Mouse (Mus musculus): ENCODE results near the gene Mms22l. TPM values are rescaled to one million over a fixed set of nuclear protein-coding genes. Genes with fewer than 3 reads are reported as not detected.
"Not testable (repeated sequence)": the region's sequence is repeated elsewhere in the genome, so short reads cannot be mapped to it uniquely, and the experiment has no call there.

The Mms22l gene
- 22.7 and 23.4 TPM in 2 replicates for polyA plus RNA-seq (2014; fragmentation: Nextera tagmentation; extraction: Ambion mirVana)

- Histone ChIP-seq H3K9ac (ENCODE audit: low read depth, low read length) (peak within 1 kb of the TSS; percentile 96), H3K9me3 (ENCODE audit: control insufficient read depth, low read length) (no peaks in the 10 kb centered on the region), H3K4me1 (ENCODE audit: control insufficient read depth, insufficient read depth, low read length) (no peaks in the 10 kb centered on the region), H3K4me2 (ENCODE audit: low read depth, low read length) (peak within 1 kb of the TSS; percentile 77), H3K36me3 (ENCODE audit: control insufficient read depth, insufficient read depth, low read length) (peaks cover 7% of the 10 kb centered on the region; the same call in 1 of the 2 replicates), H3K4me3 (ENCODE audit: low read depth, low read length) (peak within 1 kb of the TSS; percentile 89), H3K27me3 (replicated peaks; ENCODE audit: control insufficient read depth, insufficient read depth, low read length) (no peaks in the 10 kb centered on the region), H3K27ac (replicated peaks; ENCODE audit: low read depth, low read length) (peak within 1 kb of the TSS; percentile 98)
- peak; percentile 99 for ATAC-seq (ENCODE audit: low read depth)
- peak; percentile 97 for DNase-seq (ENCODE audit: low spot score)
- 0% methylated on average over 39 of the region's 83 CpGs for WGBS
Observed at GRCm38 (mm10) chr4:24496116-24496952, at the start of gene Mms22l. Mms22l (plus strand) TSS chr4:24496451.

- not testable (repeated sequence) for H3K9ac ChIP-seq (ENCODE audit: low read depth, low read length); H3K4me2 ChIP-seq (ENCODE audit: low read depth, low read length); DNase-seq (ENCODE audit: low spot score); H3K9me3 ChIP-seq (ENCODE audit: control insufficient read depth, low read length); ATAC-seq (ENCODE audit: low read depth); H3K4me3 ChIP-seq (ENCODE audit: low read depth, low read length); H3K27ac ChIP-seq (replicated peaks; ENCODE audit: low read depth, low read length); H3K4me1 ChIP-seq (ENCODE audit: control insufficient read depth, insufficient read depth, low read length); H3K36me3 ChIP-seq (ENCODE audit: control insufficient read depth, insufficient read depth, low read length); H3K27me3 ChIP-seq (replicated peaks; ENCODE audit: control insufficient read depth, insufficient read depth, low read length)
- 85% methylated on average over 4 of the region's 4 CpGs for WGBS
Observed at GRCm38 (mm10) chr4:24484046-24484445, 12.2 kb upstream of the Mms22l start.

GRCm38 (mm10) chr4:24496953-24497319 is 685 bp downstream of the Mms22l start:
- Histone ChIP-seq H3K9me3 (ENCODE audit: control insufficient read depth, low read length) (no peaks in the 10 kb centered on the region), H3K4me2 (ENCODE audit: low read depth, low read length) (peak overlapping the region; percentile 77), H3K27ac (replicated peaks; ENCODE audit: low read depth, low read length) (peak overlapping the region; percentile 98), H3K27me3 (replicated peaks; ENCODE audit: control insufficient read depth, insufficient read depth, low read length) (no peaks in the 10 kb centered on the region), H3K4me1 (ENCODE audit: control insufficient read depth, insufficient read depth, low read length) (no peaks in the 10 kb centered on the region), H3K9ac (ENCODE audit: low read depth, low read length) (peak overlapping the region; percentile 96), H3K36me3 (ENCODE audit: control insufficient read depth, insufficient read depth, low read length) (peaks cover 7% of the 10 kb centered on the region; the same call in 1 of the 2 replicates), H3K4me3 (ENCODE audit: low read depth, low read length) (peak overlapping the region; percentile 89)
- no peak for ATAC-seq (ENCODE audit: low read depth)
- DNase-seq (ENCODE audit: low spot score), result no peak
- WGBS, result 0% methylated on average over 7 of the region's 7 CpGs

- ATAC-seq (ENCODE audit: low read depth) (no peak), DNase-seq (ENCODE audit: low spot score) (no peak)
- peaks cover 31% of the 10 kb centered on the region for H3K36me3 ChIP-seq (ENCODE audit: control insufficient read depth, insufficient read depth, low read length)
- no peak overlapping the region for H3K27ac ChIP-seq (replicated peaks; ENCODE audit: low read depth, low read length)
- H3K4me2 ChIP-seq (ENCODE audit: low read depth, low read length), result no peak overlapping the region
- no peaks in the 10 kb centered on the region for H3K9me3 ChIP-seq (ENCODE audit: control insufficient read depth, low read length)
- H3K4me1 ChIP-seq (ENCODE audit: control insufficient read depth, insufficient read depth, low read length), result no peaks in the 10 kb centered on the region
- H3K27me3 ChIP-seq (replicated peaks; ENCODE audit: control insufficient read depth, insufficient read depth, low read length), result no peaks in the 10 kb centered on the region
- H3K4me3 ChIP-seq (ENCODE audit: low read depth, low read length), result no peak overlapping the region
- 90% methylated on average over 3 of the region's 3 CpGs for WGBS
- H3K9ac ChIP-seq (ENCODE audit: low read depth, low read length), result no peak overlapping the region
Observed at GRCm38 (mm10) chr4:24509195-24509594, 12.9 kb downstream of the Mms22l start.

GRCm38 (mm10) chr4:24536989-24537388 is 40.7 kb downstream of the Mms22l start:
- DNase-seq (ENCODE audit: low spot score) (no peak), ATAC-seq (ENCODE audit: low read depth) (no peak)
- 79% methylated on average over 4 of the region's 4 CpGs for WGBS

GRCm38 (mm10) chr4:24543421-24543820 is 47.2 kb downstream of the Mms22l start:
- no peak overlapping the region for H3K4me2 ChIP-seq (ENCODE audit: low read depth, low read length)
- H3K4me1 ChIP-seq (ENCODE audit: control insufficient read depth, insufficient read depth, low read length), result no peaks in the 10 kb centered on the region
- H3K36me3 ChIP-seq (ENCODE audit: control insufficient read depth, insufficient read depth, low read length), result no peaks in the 10 kb centered on the region
- DNase-seq (ENCODE audit: low spot score) (no peak), ATAC-seq (ENCODE audit: low read depth) (no peak)
- H3K4me3 ChIP-seq (ENCODE audit: low read depth, low read length), result no peak overlapping the region
- 86% methylated on average over 3 of the region's 3 CpGs for WGBS
- no peaks in the 10 kb centered on the region for H3K9me3 ChIP-seq (ENCODE audit: control insufficient read depth, low read length)
- H3K9ac ChIP-seq (ENCODE audit: low read depth, low read length), result no peak overlapping the region
- H3K27me3 ChIP-seq (replicated peaks; ENCODE audit: control insufficient read depth, insufficient read depth, low read length), result no peaks in the 10 kb centered on the region
- no peak overlapping the region for H3K27ac ChIP-seq (replicated peaks; ENCODE audit: low read depth, low read length)

More at GRCm38 (mm10) chr4:24536989-24537388, 40.7 kb downstream of the Mms22l start:
- peaks cover 23% of the 10 kb centered on the region; the same call in 1 of the 2 replicates for H3K36me3 ChIP-seq (ENCODE audit: control insufficient read depth, insufficient read depth, low read length)
- no peaks in the 10 kb centered on the region for H3K27me3 ChIP-seq (replicated peaks; ENCODE audit: control insufficient read depth, insufficient read depth, low read length)
- H3K9ac ChIP-seq (ENCODE audit: low read depth, low read length), result no peak overlapping the region
- no peaks in the 10 kb centered on the region for H3K9me3 ChIP-seq (ENCODE audit: control insufficient read depth, low read length)
- H3K4me2 ChIP-seq (ENCODE audit: low read depth, low read length), result no peak overlapping the region
- no peak overlapping the region for H3K4me3 ChIP-seq (ENCODE audit: low read depth, low read length)
- H3K4me1 ChIP-seq (ENCODE audit: control insufficient read depth, insufficient read depth, low read length), result no peaks in the 10 kb centered on the region
- H3K27ac ChIP-seq (replicated peaks; ENCODE audit: low read depth, low read length), result no peak overlapping the region

- WGBS, result 53% methylated on average over 5 of the region's 5 CpGs
- Histone ChIP-seq H3K36me3 (ENCODE audit: control insufficient read depth, insufficient read depth, low read length) (no peaks in the 10 kb centered on the region), H3K27me3 (replicated peaks; ENCODE audit: control insufficient read depth, insufficient read depth, low read length) (no peaks in the 10 kb centered on the region), H3K9ac (ENCODE audit: low read depth, low read length) (no peak overlapping the region; the same call in 1 of the 2 replicates), H3K4me2 (ENCODE audit: low read depth, low read length) (no peak overlapping the region), H3K4me3 (ENCODE audit: low read depth, low read length) (no peak overlapping the region), H3K27ac (replicated peaks; ENCODE audit: low read depth, low read length) (no peak overlapping the region), H3K9me3 (ENCODE audit: control insufficient read depth, low read length) (no peaks in the 10 kb centered on the region), H3K4me1 (ENCODE audit: control insufficient read depth, insufficient read depth, low read length) (no peaks in the 10 kb centered on the region)
- ATAC-seq (ENCODE audit: low read depth) (peak; percentile 91; the same call in 1 of the 2 replicates), DNase-seq (ENCODE audit: low spot score) (peak; percentile 53)
Observed at GRCm38 (mm10) chr4:24544677-24545151, 48.5 kb downstream of the Mms22l start.

GRCm38 (mm10) chr4:24556116-24556820 is 60.0 kb downstream of the Mms22l start:
- DNase-seq (ENCODE audit: low spot score) (peak; percentile 68), ATAC-seq (ENCODE audit: low read depth) (peak; percentile 84)
- Histone ChIP-seq H3K4me1 (ENCODE audit: control insufficient read depth, insufficient read depth, low read length) (no peaks in the 10 kb centered on the region), H3K27ac (replicated peaks; ENCODE audit: low read depth, low read length) (no peak overlapping the region), H3K4me2 (ENCODE audit: low read depth, low read length) (no peak overlapping the region), H3K9ac (ENCODE audit: low read depth, low read length) (no peak overlapping the region), H3K4me3 (ENCODE audit: low read depth, low read length) (no peak overlapping the region), H3K36me3 (ENCODE audit: control insufficient read depth, insufficient read depth, low read length) (no peaks in the 10 kb centered on the region), H3K9me3 (ENCODE audit: control insufficient read depth, low read length) (no peaks in the 10 kb centered on the region), H3K27me3 (replicated peaks; ENCODE audit: control insufficient read depth, insufficient read depth, low read length) (no peaks in the 10 kb centered on the region)
- WGBS, result 37% methylated on average over 6 of the region's 6 CpGs

Data from embryonic facial prominence, embryonic 14.5 days (tissue).